Mouse (Mus musculus) right cerebral cortex, adult 18-20 months (tissue): ENCODE data around the gene Slc6a13.
"Not testable (repeated sequence)": the region's sequence is repeated elsewhere in the genome, so short reads cannot be mapped to it uniquely, and the experiment has no call there.

Experiments used
- DNase-seq: peaks from one replicate; pipeline ENCODE4 v3.0.0; 2022; ENCODE audit warnings: mixed read lengths

Slc6a13 gene

DNA sequence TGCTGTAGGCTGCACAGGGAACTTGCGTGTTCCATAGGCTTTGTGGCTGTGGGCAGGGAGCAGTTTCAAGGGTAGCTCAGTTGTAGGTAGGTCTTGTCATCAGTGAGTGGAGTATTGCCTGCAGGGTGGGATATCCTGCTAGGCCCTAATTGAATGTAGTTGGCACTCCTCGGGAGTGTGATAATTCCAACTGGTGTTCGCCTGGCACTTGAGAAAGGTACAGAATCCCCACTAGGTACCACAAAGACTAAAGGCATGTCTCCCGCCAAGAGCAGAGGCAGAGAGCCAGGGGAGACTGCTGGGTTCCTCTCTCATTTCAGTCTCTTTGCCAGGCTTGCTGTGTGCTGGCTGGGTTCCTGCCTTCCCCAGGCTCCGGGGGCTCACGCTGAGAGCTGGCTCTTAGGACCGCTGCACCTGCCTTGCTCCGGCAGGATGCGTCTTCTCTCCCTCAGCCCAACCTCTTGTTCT is 28.4 kb downstream of the Slc6a13 start:
- peak; percentile 22 for DNase-seq

DNA sequence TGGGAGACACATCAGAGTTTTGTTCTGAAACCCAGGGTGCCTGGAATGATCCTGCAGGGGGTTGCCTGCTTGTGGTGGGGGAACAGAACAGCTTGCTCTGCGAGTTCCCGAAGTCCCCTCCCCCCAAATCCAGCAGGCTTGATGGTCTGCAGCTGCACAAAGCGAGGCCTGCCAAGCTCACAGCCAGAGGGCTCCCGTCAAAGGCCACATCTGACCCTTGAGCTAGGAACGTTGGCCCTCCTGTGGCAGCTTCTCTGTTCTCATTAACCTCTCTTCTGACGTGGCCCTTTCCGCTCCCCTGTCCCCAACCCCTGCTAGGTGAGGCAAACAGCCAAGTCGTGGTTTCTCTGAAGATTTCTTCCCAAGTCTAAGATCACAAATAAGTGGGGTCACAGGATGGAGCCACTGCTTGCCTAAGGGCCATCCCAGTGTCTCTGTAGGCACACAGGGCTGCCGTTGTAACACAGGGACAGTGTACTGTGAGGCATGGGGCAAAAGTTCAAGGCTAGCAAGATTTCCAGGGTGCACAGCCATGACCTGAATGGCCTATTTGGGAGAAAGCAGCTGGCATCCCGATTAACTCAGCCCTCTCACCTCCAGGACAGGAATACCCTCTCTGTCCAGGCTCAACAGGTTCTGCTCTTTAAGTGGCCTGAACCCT is 30.0 kb downstream of the Slc6a13 start:
- peak; percentile 18 for DNase-seq

GRCm38 (mm10) chr6:121335841-121336240 is 35.8 kb downstream of the Slc6a13 start:
- DNase-seq, result no peak

- no peak for DNase-seq
These were observed 36.5 kb downstream of the Slc6a13 start for GRCm38 (mm10) chr6:121336558-121336957.

GRCm38 (mm10) chr6:121337229-121337628 is 37.2 kb downstream of the Slc6a13 start:
- DNase-seq, result no peak

GRCm38 (mm10) chr6:121337770-121338518 is 37.9 kb downstream of the Slc6a13 start:
- DNase-seq, result peak; percentile 78

DNA sequence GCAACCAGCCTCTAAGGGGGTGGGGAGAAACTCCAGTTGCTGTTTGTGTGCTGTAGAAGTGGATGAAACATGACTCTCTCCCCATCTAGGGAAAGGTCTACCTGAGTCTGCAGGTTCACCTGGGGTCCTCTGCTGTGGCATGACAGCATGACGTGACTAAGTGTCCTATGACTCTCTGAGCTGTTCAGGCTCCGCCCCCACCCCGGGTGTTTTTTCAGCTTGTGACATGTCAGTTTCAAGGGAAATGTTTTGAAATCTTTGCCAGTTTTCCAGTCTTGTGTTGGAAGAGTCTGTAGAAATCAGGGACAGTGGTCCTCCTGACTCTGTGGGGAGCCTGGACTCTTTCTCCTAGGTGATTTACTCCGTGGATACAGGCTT is 38.5 kb downstream of the Slc6a13 start:
- DNase-seq, result no peak

DNA sequence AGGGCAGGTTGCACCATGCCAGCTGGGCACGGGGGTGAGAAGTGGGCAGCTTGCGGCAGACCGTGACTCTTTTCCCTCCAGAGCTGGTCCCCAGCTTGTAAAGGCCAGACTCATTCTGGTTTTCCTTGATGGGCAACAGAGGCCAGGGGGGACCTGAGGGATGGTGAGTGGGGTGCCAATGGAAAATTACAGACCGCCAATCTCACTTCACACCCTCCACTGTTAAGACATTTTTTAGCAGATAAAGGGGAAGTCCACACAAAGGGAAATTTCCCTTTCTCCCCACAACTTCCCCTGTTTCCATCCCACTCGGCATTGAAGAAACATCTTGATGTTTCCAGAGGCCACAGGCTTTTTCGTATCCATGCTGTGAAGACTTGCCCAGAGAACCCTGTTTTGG is 41.6 kb downstream of the Slc6a13 start:
- DNase-seq, result no peak

DNA sequence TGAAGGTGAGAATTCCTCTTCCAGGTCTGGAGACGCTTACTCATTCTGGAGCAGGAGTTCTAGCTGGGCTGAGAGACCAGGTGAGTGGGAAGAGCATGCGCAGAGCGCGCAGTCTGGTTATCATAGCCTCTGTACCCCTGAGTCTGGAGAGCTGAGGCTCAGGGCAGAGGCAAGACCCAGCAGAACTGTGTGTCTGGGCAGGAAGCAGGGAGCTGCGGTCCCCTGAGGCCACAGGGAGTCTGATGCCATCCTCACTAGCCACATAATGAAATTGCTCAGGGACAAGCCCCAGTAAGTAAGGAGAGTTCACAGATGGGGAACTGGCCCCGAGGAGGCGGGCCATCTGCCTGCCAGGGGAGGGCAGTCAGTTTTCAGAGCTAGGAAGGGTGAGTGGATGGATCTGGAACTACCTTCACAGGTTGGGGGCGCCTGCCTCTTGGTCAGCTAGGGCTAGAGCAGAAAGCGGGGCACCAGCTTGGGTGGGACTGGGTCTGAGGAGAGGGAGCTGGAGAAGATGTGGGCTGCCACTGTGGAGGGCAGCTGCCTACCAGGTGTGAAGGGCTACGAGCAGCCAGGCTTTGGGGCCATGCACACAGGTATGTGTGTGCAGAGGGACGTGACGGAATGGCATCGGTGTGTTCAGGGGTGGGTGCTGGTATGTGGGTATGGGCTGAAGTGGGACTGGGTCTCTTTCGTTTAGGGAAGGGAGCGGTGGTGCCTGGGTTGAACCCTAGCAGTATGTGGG is 43.2 kb downstream of the Slc6a13 start, which contains the start of gene Slc6a12:
TSS of gene Slc6a12 (plus strand) at position 51 of the 745 bp plus-strand sequence.
- no peak for DNase-seq

DNA sequence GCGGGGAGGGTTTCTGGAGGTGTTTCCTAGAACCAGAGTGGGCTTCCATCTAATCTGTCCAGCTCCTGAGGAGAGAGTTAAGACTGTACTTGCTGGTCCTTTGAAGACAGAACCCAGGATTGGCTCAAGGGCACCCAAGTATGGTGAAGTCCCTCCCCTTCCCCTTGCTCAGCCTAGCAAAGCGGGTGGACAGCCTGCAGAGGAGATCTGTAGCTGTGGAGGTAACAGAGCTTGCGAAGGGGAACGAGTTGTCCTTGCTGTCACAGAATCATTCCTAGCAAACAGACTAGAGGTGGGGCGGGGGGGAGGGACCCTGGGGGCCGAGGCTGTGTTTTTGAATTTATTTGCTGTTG is 43.7 kb downstream of the Slc6a13 start:
- DNase-seq, result no peak

- no peak for DNase-seq
These were observed 44.3 kb downstream of the Slc6a13 start for GRCm38 (mm10) chr6:121344329-121344728.

GRCm38 (mm10) chr6:121346428-121346827 is 46.4 kb downstream of the Slc6a13 start:
- DNase-seq, result no peak

DNA sequence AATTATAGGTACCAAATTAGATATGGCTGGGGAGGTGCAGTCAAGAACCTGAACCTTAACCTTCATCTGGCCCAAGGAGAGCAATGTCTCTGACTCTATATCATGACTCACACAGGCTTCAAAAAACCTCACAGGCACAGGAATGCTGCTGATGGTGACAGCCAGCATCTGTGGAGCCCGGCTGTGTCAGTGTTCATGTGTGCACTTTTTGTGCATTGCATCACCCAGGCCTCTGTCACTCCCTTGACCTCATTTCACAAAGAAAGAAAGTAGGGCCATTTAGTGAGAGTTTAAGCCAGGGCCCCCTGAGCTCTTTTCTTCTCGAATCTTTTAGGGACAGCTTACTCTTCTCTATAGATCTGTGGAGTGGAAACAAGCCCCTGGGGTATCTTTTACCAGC is 52.2 kb downstream of the Slc6a13 start:
- DNase-seq, result no peak

GRCm38 (mm10) chr6:121356041-121356440 is 56.0 kb downstream of the Slc6a13 start:
- DNase-seq, result no peak

- no peak for DNase-seq
These were observed 57.2 kb downstream of the Slc6a13 start for GRCm38 (mm10) chr6:121357232-121357631.

GRCm38 (mm10) chr6:121363061-121363460 is 63.0 kb downstream of the Slc6a13 start:
- no peak for DNase-seq

- no peak for DNase-seq
These were observed 63.9 kb downstream of the Slc6a13 start for GRCm38 (mm10) chr6:121363956-121364355.

DNA sequence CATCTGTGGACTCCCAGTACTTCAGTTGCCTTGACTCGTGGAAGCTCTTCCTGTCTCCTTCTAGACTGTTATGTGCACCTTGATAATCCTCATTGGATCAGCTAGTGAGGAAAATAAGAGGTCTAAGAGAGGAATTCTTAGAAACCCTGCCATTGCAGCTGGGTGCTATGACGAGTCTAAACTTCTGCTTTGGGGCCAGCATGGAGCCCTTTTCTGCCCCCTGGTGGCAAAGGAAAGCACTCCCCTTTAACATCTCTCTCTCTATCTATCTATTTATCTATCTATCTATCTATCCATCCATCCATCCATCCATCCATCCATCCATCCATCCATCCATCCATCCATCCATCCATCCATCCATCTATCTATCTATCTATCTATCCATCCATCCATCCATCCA is 66.5 kb downstream of the Slc6a13 start:
- not testable (repeated sequence) for DNase-seq

DNA sequence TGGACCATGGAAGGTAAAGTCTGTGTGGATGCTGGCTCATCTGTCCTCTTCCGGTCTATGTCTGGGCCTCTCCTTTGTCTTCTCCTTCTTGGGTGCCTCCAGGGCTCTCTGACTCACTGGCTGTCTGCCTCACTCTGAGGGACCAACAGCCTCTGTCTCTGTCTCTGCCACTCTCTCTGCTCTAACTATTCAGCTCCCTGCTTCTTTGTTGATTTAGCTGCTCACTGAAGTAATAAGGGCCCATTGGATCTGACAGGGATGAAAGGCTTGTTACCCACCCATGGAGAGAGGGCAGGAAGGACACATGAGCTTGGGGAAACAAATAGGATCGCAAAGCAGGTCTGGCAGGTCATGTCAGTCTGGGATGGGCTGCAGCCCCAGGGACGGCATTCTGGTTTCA is 67.1 kb downstream of the Slc6a13 start:
- DNase-seq, result no peak

DNA sequence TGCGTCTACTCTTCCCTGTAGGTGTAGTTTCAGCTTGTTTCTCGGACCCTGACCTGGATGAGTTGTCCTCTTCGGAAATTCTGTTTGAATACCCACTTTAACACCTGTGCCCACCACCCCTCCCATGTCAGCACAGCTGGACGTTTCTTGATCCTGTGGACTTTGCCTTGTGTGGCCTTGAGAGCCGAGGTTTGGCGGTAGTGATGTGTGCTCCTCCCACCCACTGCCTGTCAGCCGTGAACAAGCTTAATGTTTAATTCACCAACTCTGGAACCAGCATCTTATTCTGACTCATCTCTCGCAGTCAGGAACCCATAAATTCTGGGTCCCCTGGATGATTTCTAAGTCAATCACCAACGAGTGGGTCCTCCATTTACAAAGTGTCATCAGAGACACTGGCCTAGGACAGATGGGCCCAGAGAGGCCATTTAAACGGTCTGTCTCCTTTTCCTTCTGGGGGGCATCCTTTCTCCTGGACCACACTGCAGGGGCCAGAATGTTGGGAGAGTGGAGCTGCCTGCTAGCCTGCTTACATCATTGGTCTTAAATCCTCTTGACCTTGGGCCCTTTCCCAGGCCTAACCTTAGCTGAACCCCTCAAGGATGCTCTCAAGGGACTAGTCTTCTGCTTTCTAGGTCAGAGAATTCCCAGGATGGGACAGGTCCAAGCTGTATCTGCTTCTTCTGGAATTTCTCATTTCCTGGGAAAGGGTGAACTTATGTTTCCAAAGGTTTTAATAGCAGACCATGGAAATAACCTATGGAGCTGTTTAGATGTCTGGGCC is 71.4 kb downstream of the Slc6a13 start:
- DNase-seq, result peak; percentile 34

DNA sequence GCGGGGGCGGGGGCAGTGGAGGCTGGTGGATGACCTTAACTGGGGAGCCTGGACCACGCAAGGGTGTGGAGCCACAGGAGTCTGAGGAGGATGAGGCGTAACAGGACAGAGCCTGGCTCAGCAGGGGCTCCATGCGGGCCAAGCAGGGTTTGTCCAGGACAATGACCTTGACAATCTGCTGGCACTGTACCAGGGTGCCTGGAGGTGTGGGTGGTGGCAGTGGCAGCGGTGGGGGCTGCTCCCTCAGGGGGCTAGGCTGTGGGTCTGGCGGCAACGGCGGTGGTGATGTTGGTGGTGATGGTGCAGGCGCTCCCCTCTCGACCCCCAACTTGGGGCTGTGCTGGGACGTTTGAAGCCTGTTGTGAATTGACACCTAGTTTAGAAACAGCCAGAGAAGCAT is 76.1 kb downstream of the Slc6a13 start:
- DNase-seq, result no peak

GRCm38 (mm10) chr6:121378256-121378655 is 78.2 kb downstream of the Slc6a13 start:
- no peak for DNase-seq

- DNase-seq, result no peak
These were observed 80.5 kb downstream of the Slc6a13 start for GRCm38 (mm10) chr6:121380576-121380975.
